9 mouse cellular contexts compared by ENCODE assay signal in the genomic region with DNA sequence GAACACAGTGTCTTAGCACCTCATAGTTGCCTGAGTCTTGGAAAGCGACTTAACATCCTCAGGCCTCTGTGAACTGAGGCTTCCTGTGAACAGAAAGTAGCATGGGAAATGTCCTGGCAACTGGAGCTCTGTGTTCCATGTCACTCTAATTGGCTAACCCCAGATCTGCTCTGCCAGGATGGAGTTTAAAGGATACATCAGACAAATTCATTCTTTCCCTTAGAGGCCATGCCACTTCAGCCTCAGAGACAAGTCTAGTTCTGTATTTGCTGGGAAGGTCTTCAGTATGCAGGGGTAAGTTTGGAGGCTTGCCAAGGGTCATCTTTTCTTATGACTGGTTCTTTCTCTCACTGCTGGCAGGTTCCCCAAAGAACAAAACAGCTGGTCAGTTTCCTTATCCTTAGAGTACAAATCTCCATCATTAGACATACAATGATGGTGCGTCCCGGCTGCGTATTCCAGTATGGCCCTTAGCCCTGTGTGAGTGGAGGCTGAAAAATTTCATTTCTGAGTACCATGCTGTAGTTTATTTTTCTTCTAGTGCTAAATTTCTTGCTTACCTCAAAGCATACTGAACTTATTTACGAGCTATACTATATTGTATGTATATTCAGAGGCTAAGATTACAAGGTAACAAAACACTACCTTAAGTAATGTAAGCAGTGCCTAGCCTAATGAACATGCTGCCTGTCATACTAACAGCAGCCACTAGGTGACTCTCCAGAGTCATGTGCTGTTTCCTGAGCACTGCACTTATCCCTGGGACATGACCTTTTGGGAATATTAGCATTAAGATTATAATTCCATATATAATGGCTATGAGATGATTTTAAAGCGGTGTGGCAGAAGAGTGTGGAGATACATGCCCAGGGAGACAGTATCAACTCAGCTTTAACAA. TPM values are rescaled to one million over a fixed set of nuclear protein-coding genes. Genes with fewer than 3 reads are reported as not detected.
DNase-seq lines count a peak whose midpoint lies in the region; ATAC-seq and TF ChIP-seq lines count a peak whose summit lies in the region.
"Had no signal": no experiment of that assay in that cellular context is flagged by ENCODE, and none has a peak within 500 bp of the region (broad histone marks: within the 10 kb centered on the region; RNA-seq: fewer than 3 reads in every experiment).

No protein-coding gene starts in this region.

- H3K79me2 ChIP-seq in CH12.LX (replicated peaks; ENCODE audit: control insufficient read depth, extremely low read depth, insufficient read depth, poor library complexity, severe bottlenecking) (no peaks in the 10 kb centered on the region), myocyte (ENCODE audit: control insufficient read depth, insufficient read depth) (no peaks in the 10 kb centered on the region)
- H3K79me2 ChIP-seq in liver, adult 2 months (ENCODE audit: control insufficient read depth, insufficient read depth, low read length) = no peaks in the 10 kb centered on the region

- dilution Hi-C loops in CH12.LX (cut with MboI; ENCODE audit: extremely low pct_ligation_motif_present, extremely low pct_unique_long_range_greater_than_20kb, low sequenced_read_pairs) = no loop called here

- H3K4me2 ChIP-seq in CH12.LX (ENCODE audit: insufficient read depth, low read depth, poor library complexity, severe bottlenecking) (no peak overlapping the region), myocyte (ENCODE audit: low read depth) (no peak overlapping the region)
- no peak overlapping the region for H3K4me2 ChIP-seq in kidney, embryonic 15.5 days
- H3K4me2 ChIP-seq: heart, embryonic 15.5 days had no signal

- H3K27me3 ChIP-seq in CH12.LX (replicated peaks) (no peaks in the 10 kb centered on the region), myocyte (ENCODE audit: control insufficient read depth, insufficient read depth, insufficient read length) (no peaks in the 10 kb centered on the region)
- H3K27me3 ChIP-seq in kidney, embryonic 15.5 days = no peaks in the 10 kb centered on the region
- no peaks in the 10 kb centered on the region for H3K27me3 ChIP-seq in liver, adult 2 months (ENCODE audit: control insufficient read depth, insufficient read depth, low read length)
- no peaks in the 10 kb centered on the region for H3K27me3 ChIP-seq in testis, adult 2 months (ENCODE audit: control insufficient read depth, insufficient read depth, low read length)
- H3K27me3 ChIP-seq: heart, embryonic 15.5 days had no signal

- peak; percentile 65 for TF ChIP-seq RAD21 in CH12.LX (IDR thresholded peaks at IDR 0.05; ENCODE audit: low read depth, low read length)

- H3K4me3 ChIP-seq in CH12.LX (replicated peaks in 1 of 3; ENCODE audit: low read depth in 2 of 3, low read length in 2 of 3, poor library complexity in 1 of 3) = no peak overlapping the region
- H3K4me3 ChIP-seq in kidney, embryonic 15.5 days (replicated peaks) = no peak overlapping the region
- H3K4me3 ChIP-seq in liver, adult 2 months (ENCODE audit: insufficient read depth, low read depth, low read length) = no peak overlapping the region
- no peak overlapping the region for H3K4me3 ChIP-seq in myocyte
- no peak overlapping the region for H3K4me3 ChIP-seq in testis, adult 2 months (ENCODE audit: control insufficient read depth, low read depth, low read length)
- H3K4me3 ChIP-seq: heart, embryonic 15.5 days had no signal

- no peak overlapping the region for H3ac ChIP-seq in myocyte (ENCODE audit: control insufficient read depth, insufficient read length)

- no peak for TF ChIP-seq POLR2A in CH12.LX (IDR thresholded peaks at IDR 0.05; ENCODE audit: low read depth, low read length)
- TF ChIP-seq POLR2A in liver, adult 2 months (IDR thresholded peaks at IDR 0.05; ENCODE audit: extremely low read depth, insufficient read depth, low read length) = no peak
- no peak for TF ChIP-seq POLR2A in myocyte (IDR thresholded peaks at IDR 0.05; ENCODE audit: insufficient read length, low read depth)
- TF ChIP-seq POLR2A in testis, adult 2 months (IDR thresholded peaks at IDR 0.05; ENCODE audit: control insufficient read depth, low read depth, low read length) = no peak

- peak; percentile 48 for DNase-seq in CH12.LX (ENCODE audit: extremely low read depth)
- DNase-seq in adrenal gland, adult 2 months = peak; percentile 59
- peak; percentile 42 for DNase-seq in embryo, embryonic 9.5 days (ENCODE audit: extremely low spot score)
- DNase-seq in heart, adult 9 months (ENCODE audit: low spot score in 2 of 2) = peak; percentile 25 to 56
- peak; percentile 72 for DNase-seq in liver, adult 2 months (ENCODE audit: extremely low read depth, low read depth, low spot score)

- no peak for TF ChIP-seq EP300 in CH12.LX (IDR thresholded peaks at IDR 0.05; ENCODE audit: low read length)

- H3K27ac ChIP-seq in CH12.LX (ENCODE audit: insufficient read depth, low read depth) = no peak overlapping the region
- no peak overlapping the region for H3K27ac ChIP-seq in kidney, embryonic 15.5 days
- H3K27ac ChIP-seq in liver, adult 2 months (replicated peaks; ENCODE audit: insufficient read depth, low read depth, low read length) = no peak overlapping the region
- H3K27ac ChIP-seq in testis, adult 2 months (ENCODE audit: control insufficient read depth, insufficient read depth, low read depth, low read length) = no peak overlapping the region
- H3K27ac ChIP-seq: heart, embryonic 15.5 days had no signal

- TF ChIP-seq CTCF in CH12.LX (conservative IDR thresholded peaks at IDR 0.05 in 1 of 2, IDR thresholded peaks at IDR 0.05 in 1 of 2; ENCODE audit: low read depth in 2 of 2, low read length in 2 of 2) = peak; percentile 82 to 98
- peak; percentile 60; the same call in 1 of the 2 replicates for TF ChIP-seq CTCF in liver, adult 2 months (IDR thresholded peaks at IDR 0.05; ENCODE audit: low read depth, low read length)
- TF ChIP-seq CTCF in testis, adult 2 months (IDR thresholded peaks at IDR 0.05; ENCODE audit: control insufficient read depth, insufficient read depth, insufficient replicate concordance, low read depth, low read length) = peak; percentile 25; the same call in 1 of the 2 replicates

- 65% methylated on average over 6 of the region's 6 CpGs for WGBS in kidney, embryonic 15.5 days
- WGBS in liver, adult 2 months = 53% methylated on average over 6 of the region's 6 CpGs

- 0 out of 2 replicates have a peak, but pooled peaks have one; percentile 67 for ATAC-seq in kidney, embryonic 15.5 days (replicated peaks; ENCODE audit: low FRiP score)

- H3K4me1 ChIP-seq in CH12.LX (ENCODE audit: control insufficient read depth in 1 of 2, insufficient read depth in 2 of 2) = peaks cover 0 to 25% of the 10 kb centered on the region in 2 experiments; a peak in 2 of 4 replicates
- H3K4me1 ChIP-seq in kidney, embryonic 15.5 days = no peaks in the 10 kb centered on the region
- H3K4me1 ChIP-seq in liver, adult 2 months (ENCODE audit: control insufficient read depth, insufficient read depth, low read length) = peaks cover 11% of the 10 kb centered on the region
- no peaks in the 10 kb centered on the region; the same call in 1 of the 2 replicates for H3K4me1 ChIP-seq in testis, adult 2 months (ENCODE audit: control insufficient read depth, insufficient read depth, low read length)
- H3K4me1 ChIP-seq: heart, embryonic 15.5 days had no signal

- in situ Hi-C loops in CH12.LX (cut with MboI; ENCODE audit: low pct_ligation_motif_present, low pct_unique_long_range_greater_than_20kb, low sequenced_read_pairs) = loop anchor here (25.0 kb wide), 1 partner anchor 282 kb away; no protein-coding TSS in a partner anchor

- no peak overlapping the region for H3K9ac ChIP-seq in CH12.LX (ENCODE audit: insufficient read depth, low read depth)
- H3K9ac ChIP-seq in kidney, embryonic 15.5 days = no peak overlapping the region
- no peak overlapping the region for H3K9ac ChIP-seq in liver, adult 2 months (ENCODE audit: low read depth, low read length)
- H3K9ac ChIP-seq: heart, embryonic 15.5 days had no signal

- H3K36me3 ChIP-seq in CH12.LX (replicated peaks in 1 of 2; ENCODE audit: control insufficient read depth in 1 of 2, insufficient read depth in 1 of 2, low read length in 1 of 2) (peaks cover 27 to 47% of the 10 kb centered on the region in 2 experiments), myocyte (ENCODE audit: control insufficient read depth, insufficient read depth) (peaks cover 29% of the 10 kb centered on the region)
- peaks cover 41% of the 10 kb centered on the region for H3K36me3 ChIP-seq in kidney, embryonic 15.5 days
- H3K36me3 ChIP-seq in liver, adult 2 months (ENCODE audit: control insufficient read depth, insufficient read depth, low read length) = peaks cover 32% of the 10 kb centered on the region
- H3K36me3 ChIP-seq in testis, adult 2 months (ENCODE audit: control insufficient read depth, insufficient read depth, low read length) = no peaks in the 10 kb centered on the region; the same call in 1 of the 2 replicates

- no peaks in the 10 kb centered on the region for H3K9me3 ChIP-seq in CH12.LX (replicated peaks; ENCODE audit: low read length)
- H3K9me3 ChIP-seq in kidney, embryonic 15.5 days (replicated peaks) = no peaks in the 10 kb centered on the region
- H3K9me3 ChIP-seq: heart, embryonic 15.5 days had no signal

RNA-seq across cellular contexts. Expression of gene Gabarapl1, which starts 11.0 kb away (rescaled TPM):
- 43.9 and 46.3 TPM in 2 replicates for total RNA-seq in CH12.LX (2012; rRNA removed)
- 75.2 and 80.8 TPM in 2 replicates for total RNA-seq in CH12.LX (2014; rRNA removed)
- 96.2 and 102 TPM in 2 replicates for polyA plus RNA-seq in CH12.LX (2012; ENCODE audit: insufficient read length, low read depth)
- 100 to 1,000 TPM; 258 to 360 TPM for total RNA-seq in adrenal gland, adult 2 months (2021)
- 86.4 and 101 TPM in 2 replicates for polyA plus RNA-seq in adrenal gland, adult 2 months (2012; rRNA removed)
- polyA plus RNA-seq in kidney, embryonic 15.5 days (2015; fragmentation: Nextera tagmentation; extraction: Ambion mirVana) = 60.8 and 62.8 TPM in 2 replicates
- 355 and 458 TPM in 2 replicates for total RNA-seq in liver, adult 2 months (2014; rRNA removed)
- 318 and 321 TPM in 2 replicates for polyA plus RNA-seq in liver, adult 2 months (2012; rRNA removed)
- 53.6 TPM for polyA plus RNA-seq in myocyte (2012; fragmentation: generic; extraction: Trizol)
- polyA plus RNA-seq in testis, adult 2 months (2012; rRNA removed) = 279 and 296 TPM in 2 replicates

RNA-seq across cellular contexts. Expression of gene Tmem52b, which starts 31.6 kb away (rescaled TPM):
- total RNA-seq in CH12.LX (2012; rRNA removed) (not detected in 2 replicates), CH12.LX (2014; rRNA removed) (not detected in 2 replicates)
- polyA plus RNA-seq in CH12.LX (2012; ENCODE audit: insufficient read length, low read depth) (not detected in 2 replicates), myocyte (2012; fragmentation: generic; extraction: Trizol) (not detected)
- not detected for total RNA-seq in adrenal gland, adult 2 months (2021)
- polyA plus RNA-seq in adrenal gland, adult 2 months (2012; rRNA removed) = not detected in 2 replicates
- polyA plus RNA-seq in kidney, embryonic 15.5 days (2015; fragmentation: Nextera tagmentation; extraction: Ambion mirVana) = 44.7 and 45.4 TPM in 2 replicates
- not detected in 2 replicates for total RNA-seq in liver, adult 2 months (2014; rRNA removed)
- not detected in 2 replicates for polyA plus RNA-seq in liver, adult 2 months (2012; rRNA removed)
- polyA plus RNA-seq in testis, adult 2 months (2012; rRNA removed) = not detected in 2 replicates
- polyA plus RNA-seq: heart, embryonic 15.5 days had no signal

RNA-seq across cellular contexts. Expression of gene Klre1, which starts 33.7 kb away (rescaled TPM):
- total RNA-seq in CH12.LX (2012; rRNA removed) (not detected in 2 replicates), CH12.LX (2014; rRNA removed) (not detected in 2 replicates)
- polyA plus RNA-seq in CH12.LX (2012; ENCODE audit: insufficient read length, low read depth) (not detected in 2 replicates), myocyte (2012; fragmentation: generic; extraction: Trizol) (not detected)
- under 1 TPM; 0.24 to 0.26 TPM for total RNA-seq in adrenal gland, adult 2 months (2021)
- polyA plus RNA-seq in adrenal gland, adult 2 months (2012; rRNA removed) = 0.07 TPM in 1 of 2 replicates, not detected in the other
- not detected in 2 replicates for polyA plus RNA-seq in kidney, embryonic 15.5 days (2015; fragmentation: Nextera tagmentation; extraction: Ambion mirVana)
- 0.20 and 0.28 TPM in 2 replicates for total RNA-seq in liver, adult 2 months (2014; rRNA removed)
- 0.07 and 0.10 TPM in 2 replicates for polyA plus RNA-seq in liver, adult 2 months (2012; rRNA removed)
- 0.14 TPM in 2 replicates for polyA plus RNA-seq in testis, adult 2 months (2012; rRNA removed)
- polyA plus RNA-seq: heart, embryonic 15.5 days had no signal

RNA-seq across cellular contexts. Expression of gene Olr1, which starts 37.0 kb away (rescaled TPM):
- not detected in 2 replicates for total RNA-seq in CH12.LX (2012; rRNA removed)
- total RNA-seq in CH12.LX (2014; rRNA removed) = not detected in 2 replicates
- polyA plus RNA-seq in CH12.LX (2012; ENCODE audit: insufficient read length, low read depth) = not detected in 2 replicates
- under 1 TPM; 0.07 to 0.26 TPM for total RNA-seq in adrenal gland, adult 2 months (2021)
- not detected in 2 replicates for polyA plus RNA-seq in adrenal gland, adult 2 months (2012; rRNA removed)
- polyA plus RNA-seq in kidney, embryonic 15.5 days (2015; fragmentation: Nextera tagmentation; extraction: Ambion mirVana) = 0.17 TPM in 1 of 2 replicates, not detected in the other
- total RNA-seq in liver, adult 2 months (2014; rRNA removed) = 0.07 TPM in 1 of 2 replicates, not detected in the other
- polyA plus RNA-seq in liver, adult 2 months (2012; rRNA removed) = not detected in 2 replicates
- 0.11 TPM for polyA plus RNA-seq in myocyte (2012; fragmentation: generic; extraction: Trizol)
- polyA plus RNA-seq in testis, adult 2 months (2012; rRNA removed) = 0.06 and 0.12 TPM in 2 replicates

RNA-seq across cellular contexts. Expression of gene Klrd1, which starts 47.6 kb away (rescaled TPM):
- total RNA-seq in CH12.LX (2012; rRNA removed) (not detected in 2 replicates), CH12.LX (2014; rRNA removed) (0.49 TPM in 1 of 2 replicates, not detected in the other)
- polyA plus RNA-seq in CH12.LX (2012; ENCODE audit: insufficient read length, low read depth) (not detected in 2 replicates), myocyte (2012; fragmentation: generic; extraction: Trizol) (not detected)
- under 1 TPM in 1 of 2 experiments, not detected in 1; 0.79 TPM for total RNA-seq in adrenal gland, adult 2 months (2021)
- polyA plus RNA-seq in adrenal gland, adult 2 months (2012; rRNA removed) = 0.11 TPM in 1 of 2 replicates, not detected in the other
- polyA plus RNA-seq in kidney, embryonic 15.5 days (2015; fragmentation: Nextera tagmentation; extraction: Ambion mirVana) = not detected in 2 replicates
- 0.83 and 1.3 TPM in 2 replicates for total RNA-seq in liver, adult 2 months (2014; rRNA removed)
- polyA plus RNA-seq in liver, adult 2 months (2012; rRNA removed) = 0.13 and 0.14 TPM in 2 replicates
- not detected in 2 replicates for polyA plus RNA-seq in testis, adult 2 months (2012; rRNA removed)

Comparison
In these comparisons a context has a peak if more than half of its experiments do, and no peak if none do; other contexts are left out.
1. CTCF ChIP-seq: peak in every context shown above with its lines; median percentile 90 in CH12.LX; 60 in liver, adult 2 months; 25 in testis, adult 2 months.
2. RNA of gene Tmem52b, which starts 31.6 kb away (polyA plus RNA-seq): 44.7 to 45.4 TPM in kidney, embryonic 15.5 days; not detected in liver, adult 2 months, not detected in CH12.LX, not detected in adrenal gland, adult 2 months, not detected in myocyte (single experiment) and not detected in testis, adult 2 months; every median in the first group is over 10 times any median in the second.
3. Peak in every context shown above with its lines, with median percentiles within 50 percentile points of each other: DNase-seq.